Mouse (Mus musculus) spleen, adult 2 months (tissue): ENCODE measurements around the gene Npepps. TPM values are rescaled to one million over a fixed set of nuclear protein-coding genes. Genes with fewer than 3 reads are reported as not detected.
A peak's percentile ranks its signal among the peaks of the same experiment; 100 is the strongest.

Experiments
- DNase-seq, 2 experiments: peaks; one replicate each; pipeline versions ENCODE4 v3.0.0 to v3.0.0-alpha.2; 2012 to 2021; ENCODE audit warnings: low spot score in 2 of 2, low read depth in 1 of 2
- H3K27ac ChIP-seq: fragments of 200-500 bp; 2 replicates; pipeline ENCODE4 v1.5.1; 2012; ENCODE audit warnings: low read length, inconsistent platforms; ENCODE audit not compliant: insufficient read depth
- H3K27me3 ChIP-seq: fragments of 200-500 bp; 2 replicates; pipeline ENCODE4 v1.6.1; 2012; ENCODE audit warnings: mild to moderate bottlenecking, moderate library complexity, low read length, inconsistent platforms; ENCODE audit not compliant: control insufficient read depth, insufficient read depth
- H3K36me3 ChIP-seq: fragments of 200-500 bp; 2 replicates; pipeline ENCODE4 v1.6.1; 2012; ENCODE audit warnings: mild to moderate bottlenecking, low read length, inconsistent platforms; ENCODE audit not compliant: control insufficient read depth, insufficient read depth
- H3K4me1 ChIP-seq: fragments of 200-500 bp; 2 replicates; pipeline ENCODE4 v1.6.1; 2011; ENCODE audit warnings: inconsistent platforms; ENCODE audit not compliant: control insufficient read depth, insufficient read depth, insufficient read length
- H3K4me3 ChIP-seq: fragments of 200-500 bp; 2 replicates; pipeline ENCODE4 v1.5.1; 2011; ENCODE audit warnings: mild to moderate bottlenecking, inconsistent platforms; ENCODE audit not compliant: insufficient read depth, insufficient read length; ENCODE audit errors: extremely low read depth
- CTCF ChIP-seq: fragments of 200-500 bp; IDR thresholded peaks from 2 replicates; pipeline ENCODE4 v1.5.1; 2011; ENCODE audit warnings: mild to moderate bottlenecking, inconsistent platforms; ENCODE audit not compliant: insufficient read depth, insufficient read length, insufficient replicate concordance; ENCODE audit errors: extremely low read depth
- POLR2A ChIP-seq: fragments of 200-500 bp; IDR thresholded peaks from 2 replicates; pipeline ENCODE4 v1.6.1; 2011; ENCODE audit warnings: low read depth, low read length, inconsistent platforms
- WGBS: fragments of 180-500 bp; shearing (Covaris S2); methylation state at CpG from one replicate; pipeline ENCODE4 v1.1.7; 2018; 5-methylcytosine and 5-hydroxymethylcytosine counted together
- polyA plus RNA-seq: library from polyadenylated mRNA; depleted of rRNA; stranded (reverse); fragments of >200 nt; gene quantifications from 2 replicates; pipeline ENCODE4 v1.2.3, GENCODE M21; 2012

Npepps gene
- polyA plus RNA-seq, 1 experiment, result 11.7 TPM

- TF ChIP-seq CTCF (no peak), POLR2A (no peak)
- 65% methylated on average over 4 of the region's 4 CpGs for WGBS
- no peaks in the 10 kb centered on the region for H3K36me3 ChIP-seq
- no peak for DNase-seq
- no peaks in the 10 kb centered on the region for H3K4me1 ChIP-seq
- no peaks in the 10 kb centered on the region for H3K27me3 ChIP-seq
- no peak overlapping the region for H3K4me3 ChIP-seq
- H3K27ac ChIP-seq, result no peak overlapping the region
These were observed 4.4 kb upstream of the Npepps start for GRCm38 (mm10) chr11:97284854-97285253.

- WGBS, result 90% methylated on average over 6 of the region's 6 CpGs
- Histone ChIP-seq H3K27me3 (no peaks in the 10 kb centered on the region), H3K36me3 (no peaks in the 10 kb centered on the region), H3K4me1 (peaks cover 2% of the 10 kb centered on the region; the same call in 1 of the 2 replicates), H3K4me3 (no peak overlapping the region), H3K27ac (no peak overlapping the region)
- TF ChIP-seq POLR2A (no peak), CTCF (no peak)
- no peak for DNase-seq
These were observed 1.7 kb upstream of the Npepps start for GRCm38 (mm10) chr11:97282179-97282578.

GRCm38 (mm10) chr11:97279405-97280215 is 828 bp downstream of the Npepps start:
- WGBS, result under 1% methylated on average over 38 of the region's 64 CpGs
- Histone ChIP-seq H3K4me1 (peaks cover 2% of the 10 kb centered on the region; the same call in 1 of the 2 replicates), H3K4me3 (peak overlapping the region; percentile 88), H3K36me3 (no peaks in the 10 kb centered on the region), H3K27me3 (no peaks in the 10 kb centered on the region), H3K27ac (peak overlapping the region; percentile 56)
- TF ChIP-seq CTCF (no peak), POLR2A (no peak)
- DNase-seq, result peak in 1 of 2 experiments; percentile 18

GRCm38 (mm10) chr11:97279040-97279404 is 1.4 kb downstream of the Npepps start:
- H3K4me1 ChIP-seq, result peaks cover 2% of the 10 kb centered on the region; the same call in 1 of the 2 replicates
- no peaks in the 10 kb centered on the region for H3K36me3 ChIP-seq
- WGBS, result 16% methylated on average over 11 of the region's 11 CpGs
- TF ChIP-seq POLR2A (no peak), CTCF (no peak)
- peak overlapping the region; percentile 88; the same call in 1 of the 2 replicates for H3K4me3 ChIP-seq
- H3K27ac ChIP-seq, result no peak overlapping the region
- DNase-seq, result no peak
- no peaks in the 10 kb centered on the region for H3K27me3 ChIP-seq

GRCm38 (mm10) chr11:97278456-97278855 is 2.0 kb downstream of the Npepps start:
- no peaks in the 10 kb centered on the region for H3K36me3 ChIP-seq
- H3K27me3 ChIP-seq, result no peaks in the 10 kb centered on the region
- H3K4me3 ChIP-seq, result no peak overlapping the region

GRCm38 (mm10) chr11:97277166-97277565 is 3.3 kb downstream of the Npepps start:
- H3K4me3 ChIP-seq, result no peak overlapping the region
- no peak for DNase-seq
- H3K36me3 ChIP-seq, result no peaks in the 10 kb centered on the region
- H3K27me3 ChIP-seq, result no peaks in the 10 kb centered on the region
- 94% methylated on average over 5 of the region's 5 CpGs for WGBS
- H3K27ac ChIP-seq, result no peak overlapping the region
- H3K4me1 ChIP-seq, result peaks cover 2% of the 10 kb centered on the region; the same call in 1 of the 2 replicates
- no peak for TF ChIP-seq CTCF
- TF ChIP-seq POLR2A, result no peak

More at GRCm38 (mm10) chr11:97278456-97278855, 2.0 kb downstream of the Npepps start:
- H3K27ac ChIP-seq, result no peak overlapping the region
- peaks cover 2% of the 10 kb centered on the region; the same call in 1 of the 2 replicates for H3K4me1 ChIP-seq
- no peak for DNase-seq
- TF ChIP-seq CTCF, result no peak
- no peak for TF ChIP-seq POLR2A
- 89% methylated on average over 6 of the region's 6 CpGs for whole genome bisulfite sequencing

GRCm38 (mm10) chr11:97276019-97276418 is 4.4 kb downstream of the Npepps start:
- no peak for TF ChIP-seq CTCF
- no peak for TF ChIP-seq POLR2A
- H3K36me3 ChIP-seq, result no peaks in the 10 kb centered on the region
- no peak overlapping the region for H3K4me3 ChIP-seq
- peaks cover 2% of the 10 kb centered on the region; the same call in 1 of the 2 replicates for H3K4me1 ChIP-seq
- H3K27ac ChIP-seq, result no peak overlapping the region
- no peaks in the 10 kb centered on the region for H3K27me3 ChIP-seq
- DNase-seq, result no peak
- WGBS, result 68% methylated on average over 1 of the region's 1 CpGs
